Mouse (Mus musculus) MEL (cell line): ENCODE measurements around the gene A930009A15Rik.
A peak's percentile ranks its signal among the peaks of the same experiment; 100 is the strongest.

ENCODE experiments used
- CTCF ChIP-seq, 3 experiments: IDR thresholded peaks in 2 of 3; conservative IDR thresholded peaks in 1 of 3; 2 replicates each; pipeline ENCODE4 v1.5.1; 2011 to 2012; ENCODE audit warnings: low read length in 3 of 3, low read depth in 2 of 3, mild to moderate bottlenecking in 2 of 3, improper control_type of control experiment in 1 of 3, inconsistent platforms in 1 of 3, mixed read lengths in 1 of 3, moderate library complexity in 1 of 3; ENCODE audit not compliant: control insufficient read depth in 1 of 3, insufficient read depth in 1 of 3, poor library complexity in 1 of 3, severe bottlenecking in 1 of 3
- ETS1 ChIP-seq: IDR thresholded peaks from 2 replicates; pipeline ENCODE4 v1.6.1; 2012; ENCODE audit warnings: low read depth, mild to moderate bottlenecking, inconsistent platforms, low read length, improper control_type of control experiment, moderate library complexity
- MAZ ChIP-seq: IDR thresholded peaks from 2 replicates; pipeline ENCODE4 v1.6.1; 2012; ENCODE audit warnings: low read depth, mild to moderate bottlenecking, inconsistent platforms, low read length, improper control_type of control experiment
- NELFE ChIP-seq: IDR thresholded peaks from 2 replicates; pipeline ENCODE4 v1.6.1; 2011; ENCODE audit warnings: low read depth, low read length, improper control_type of control experiment
- POLR2A ChIP-seq, 2 experiments: IDR thresholded peaks; 2 replicates each; pipeline ENCODE4 v1.6.1; 2011 to 2012; ENCODE audit warnings: low read length in 2 of 2, mild to moderate bottlenecking in 2 of 2, control low read depth in 1 of 2, improper control_type of control experiment in 1 of 2, low read depth in 1 of 2, moderate library complexity in 1 of 2; ENCODE audit not compliant: control insufficient read depth in 1 of 2, insufficient read depth in 1 of 2, poor library complexity in 1 of 2
- POLR2AphosphoS5 ChIP-seq: IDR thresholded peaks from 2 replicates; pipeline ENCODE4 v1.6.1; 2012; ENCODE audit warnings: low read depth, borderline replicate concordance, mild to moderate bottlenecking, inconsistent platforms, low read length, moderate library complexity, mixed read lengths
- RCOR1 ChIP-seq: IDR thresholded peaks from 2 replicates; pipeline ENCODE4 v1.6.1; 2012; ENCODE audit warnings: low read depth, mild to moderate bottlenecking, inconsistent platforms, low read length, improper control_type of control experiment
- SIN3A ChIP-seq: IDR thresholded peaks from 2 replicates; pipeline ENCODE4 v1.6.1; 2012; ENCODE audit warnings: low read length, improper control_type of control experiment, inconsistent platforms
- TCF12 ChIP-seq: IDR thresholded peaks from 2 replicates; pipeline ENCODE4 v1.6.1; 2014; ENCODE audit warnings: low read depth, mild to moderate bottlenecking, inconsistent platforms, low read length, improper control_type of control experiment, moderate library complexity
- UBTF ChIP-seq: IDR thresholded peaks from 2 replicates; pipeline ENCODE4 v1.6.1; 2012; ENCODE audit warnings: low read depth, mild to moderate bottlenecking, inconsistent platforms, low read length, improper control_type of control experiment, moderate library complexity, borderline replicate concordance; ENCODE audit not compliant: insufficient read depth
- USF1 ChIP-seq: IDR thresholded peaks from 2 replicates; pipeline ENCODE4 v1.6.1; 2014; ENCODE audit warnings: low read depth, mild to moderate bottlenecking, inconsistent platforms, low read length, improper control_type of control experiment, moderate library complexity
- ZC3H11A ChIP-seq: IDR thresholded peaks from 2 replicates; pipeline ENCODE4 v1.6.1; 2012; ENCODE audit warnings: low read depth, mild to moderate bottlenecking, inconsistent platforms, low read length, improper control_type of control experiment
- ZKSCAN1 ChIP-seq: IDR thresholded peaks from 2 replicates; pipeline ENCODE4 v1.6.1; 2012; ENCODE audit warnings: low read depth, mild to moderate bottlenecking, inconsistent platforms, low read length, improper control_type of control experiment, moderate library complexity
- ZMIZ1 ChIP-seq: IDR thresholded peaks from 2 replicates; pipeline ENCODE4 v1.6.1; 2012; ENCODE audit warnings: low read depth, mild to moderate bottlenecking, inconsistent platforms, low read length, improper control_type of control experiment, moderate library complexity

DNA sequence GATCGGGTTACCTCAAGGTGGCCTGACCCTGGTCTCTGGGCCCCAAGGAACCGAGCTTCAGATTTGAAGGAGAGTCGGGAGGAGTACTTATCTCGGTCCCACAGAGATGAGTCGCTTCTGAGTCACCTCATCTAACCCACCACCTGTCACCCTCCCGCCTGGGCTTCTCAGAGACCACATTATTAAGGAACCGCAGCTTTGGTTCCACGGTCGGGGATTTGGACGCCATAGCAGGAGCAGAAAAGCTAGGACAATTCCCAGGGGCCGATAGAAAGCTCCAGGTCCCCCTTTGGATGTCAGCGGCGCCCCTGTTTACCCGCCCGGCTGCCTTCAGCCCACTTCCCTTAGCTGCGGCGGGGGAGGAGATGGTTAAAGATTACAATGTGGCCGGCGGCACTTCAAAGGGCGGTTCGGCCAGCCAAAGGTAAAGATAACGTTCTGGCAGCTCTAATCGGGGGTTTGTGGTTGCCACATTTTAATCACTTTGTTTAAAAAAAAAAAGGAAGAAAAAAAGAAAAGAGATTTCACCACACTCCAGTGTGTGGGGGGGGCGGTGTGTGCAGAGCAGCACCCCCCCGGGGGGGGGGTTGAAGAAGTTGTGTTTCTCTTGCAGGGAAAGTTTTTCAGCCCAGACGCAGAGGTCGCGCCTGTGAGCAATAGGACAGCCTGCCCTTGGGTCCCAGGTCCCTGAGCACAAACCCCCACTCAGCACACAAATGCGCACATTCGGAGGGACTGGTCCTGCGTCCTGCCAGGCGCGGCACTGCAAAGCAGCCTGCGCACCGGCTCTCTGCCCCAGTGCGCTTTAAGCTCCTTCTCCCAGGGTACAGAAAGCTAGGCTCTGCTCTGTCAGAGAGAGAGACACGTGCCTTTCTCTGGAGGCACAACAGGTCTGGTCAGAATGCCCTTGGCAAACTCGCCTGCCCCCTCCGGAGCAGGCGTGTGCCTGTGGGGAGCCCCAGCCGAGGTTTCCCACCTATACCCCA, 16.8 kb downstream of the A930009A15Rik start:
- TF ChIP-seq POLR2A (IDR thresholded peaks at IDR 0.05; ENCODE audit: control insufficient read depth in 1 of 2, insufficient read depth in 1 of 2, low read depth in 1 of 2, low read length in 2 of 2, poor library complexity in 1 of 2) (no peak), ZKSCAN1 (no peak), CTCF (IDR thresholded peaks at IDR 0.05 in 2 of 3, conservative IDR thresholded peaks at IDR 0.05 in 1 of 3; ENCODE audit: control insufficient read depth in 1 of 3, insufficient read depth in 1 of 3, low read depth in 2 of 3, low read length in 3 of 3, poor library complexity in 1 of 3, severe bottlenecking in 1 of 3) (no peak), ZC3H11A (no peak), UBTF (no peak), NELFE (no peak), MAZ (peak; percentile 81), POLR2AphosphoS5 (no peak), RCOR1 (peak; percentile 98), TCF12 (peak; percentile 66), SIN3A (no peak), ZMIZ1 (no peak), USF1 (no peak), ETS1 (peak; percentile 73)
